Mouse (Mus musculus): ENCODE data around the gene Ptms.

DNA sequence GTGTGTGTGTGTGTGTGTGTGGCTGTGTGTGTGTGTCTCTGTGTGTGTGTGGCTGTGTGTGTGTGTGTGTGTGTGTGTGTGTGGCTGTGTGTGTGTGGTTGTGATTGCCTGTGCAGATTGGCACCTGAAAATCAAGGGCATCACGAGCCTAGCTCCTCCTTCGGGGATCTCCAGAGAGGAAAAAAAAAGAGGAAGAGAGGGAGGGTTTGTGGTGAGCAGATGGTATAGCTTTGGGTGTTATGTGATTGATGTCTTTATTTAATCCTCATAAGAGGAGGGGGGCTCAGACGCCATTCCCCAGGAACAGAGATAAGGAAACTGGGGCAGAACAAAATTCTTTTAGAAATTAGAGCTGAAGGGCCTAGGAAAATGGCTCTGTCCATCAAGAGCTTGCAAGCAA lies 21.5 kb downstream of the Ptms start:
- TF ChIP-seq CTCF (IDR thresholded peaks at IDR 0.05; ENCODE audit: extremely low read depth, insufficient read length, insufficient replicate concordance, low read depth, low read length), result no peak
- no peak for TF ChIP-seq POLR2A (IDR thresholded peaks at IDR 0.05; ENCODE audit: low read depth, low read length)

All from small intestine, adult 2 months (tissue).